ENCODE assay signal across 9 mouse cellular contexts in genomic region chr7:80680218-80680847, GRCm38 (mm10). TPM values are rescaled to one million over a fixed set of nuclear protein-coding genes. Genes with fewer than 3 reads are reported as not detected.
DNase-seq lines count a peak whose midpoint lies in the region; ATAC-seq lines count a peak whose summit lies in the region.
"Had no signal": no experiment of that assay in that cellular context is flagged by ENCODE, and none has a peak within 500 bp of the region (broad histone marks: within the 10 kb centered on the region; RNA-seq: fewer than 3 reads in every experiment).

No protein-coding gene starts in this region.

- H3K9me3 ChIP-seq in forebrain, embryonic 11.5 days (ENCODE audit: control insufficient read depth, low read length), result no peaks in the 10 kb centered on the region
- no peaks in the 10 kb centered on the region for H3K9me3 ChIP-seq in forebrain, embryonic 12.5 days
- H3K9me3 ChIP-seq in embryonic facial prominence, embryonic 15.5 days (replicated peaks), result no peaks in the 10 kb centered on the region

- H3K27ac ChIP-seq in forebrain, embryonic 11.5 days (ENCODE audit: low read depth, low read length), result no peak overlapping the region
- H3K27ac ChIP-seq in forebrain, embryonic 12.5 days, result no peak overlapping the region
- H3K27ac ChIP-seq in embryonic facial prominence, embryonic 15.5 days (replicated peaks), result no peak overlapping the region

- peak; percentile 62 for DNase-seq in forebrain, embryonic 11.5 days (ENCODE audit: low spot score)
- DNase-seq in B cell, adult 2 months, result peak; percentile 29 to 33
- no peak for DNase-seq in layer of hippocampus, adult 18-20 months (ENCODE audit: low spot score in 2 of 2)
- DNase-seq in left cerebral cortex, postnatal 36 days (ENCODE audit: low spot score in 2 of 2), result no peak
- no peak for DNase-seq in lung, postnatal 10 days

- H3K4me3 ChIP-seq in forebrain, embryonic 11.5 days (ENCODE audit: low read depth, low read length), result no peak overlapping the region
- H3K4me3 ChIP-seq in forebrain, embryonic 12.5 days (replicated peaks), result no peak overlapping the region
- no peak overlapping the region for H3K4me3 ChIP-seq in embryonic facial prominence, embryonic 15.5 days (replicated peaks)
- H3K4me3 ChIP-seq: erythroblast, embryonic 14.5 days had no signal

- H3K27me3 ChIP-seq in forebrain, embryonic 11.5 days (ENCODE audit: control insufficient read depth, insufficient read depth, low read length), result no peaks in the 10 kb centered on the region
- H3K27me3 ChIP-seq in forebrain, embryonic 12.5 days, result no peaks in the 10 kb centered on the region
- H3K27me3 ChIP-seq in embryonic facial prominence, embryonic 15.5 days, result no peaks in the 10 kb centered on the region

- no peak overlapping the region for H3K9ac ChIP-seq in forebrain, embryonic 11.5 days (ENCODE audit: low read length)
- H3K9ac ChIP-seq in forebrain, embryonic 12.5 days, result no peak overlapping the region
- no peak overlapping the region for H3K9ac ChIP-seq in embryonic facial prominence, embryonic 15.5 days

- no peaks in the 10 kb centered on the region; the same call in 1 of the 2 replicates for H3K36me3 ChIP-seq in forebrain, embryonic 11.5 days (ENCODE audit: control insufficient read depth, insufficient read depth, low read length)
- H3K36me3 ChIP-seq in forebrain, embryonic 12.5 days (replicated peaks), result no peaks in the 10 kb centered on the region
- H3K36me3 ChIP-seq in embryonic facial prominence, embryonic 15.5 days, result peaks cover 6% of the 10 kb centered on the region; the same call in 1 of the 2 replicates

- no peaks in the 10 kb centered on the region; the same call in 1 of the 2 replicates for H3K4me1 ChIP-seq in forebrain, embryonic 11.5 days (replicated peaks; ENCODE audit: control insufficient read depth, insufficient read depth, low read length)
- peaks cover 13% of the 10 kb centered on the region for H3K4me1 ChIP-seq in forebrain, embryonic 12.5 days
- peaks cover 26% of the 10 kb centered on the region for H3K4me1 ChIP-seq in embryonic facial prominence, embryonic 15.5 days

- intact Hi-C loops in left cerebral cortex, postnatal 36 days (cut with DNase I), result no loop called here

- WGBS in forebrain, embryonic 11.5 days, result 29% methylated on average over 12 of the region's 12 CpGs
- WGBS in forebrain, embryonic 12.5 days, result 30% methylated on average over 12 of the region's 12 CpGs
- WGBS in embryonic facial prominence, embryonic 15.5 days, result 15% methylated on average over 12 of the region's 12 CpGs

- H3K4me2 ChIP-seq in forebrain, embryonic 11.5 days (ENCODE audit: low read depth, low read length, severe bottlenecking), result no peak overlapping the region
- H3K4me2 ChIP-seq in forebrain, embryonic 12.5 days, result no peak overlapping the region
- 0 out of 2 replicates have a peak overlapping the region, but pooled peaks have one; percentile 8 for H3K4me2 ChIP-seq in embryonic facial prominence, embryonic 15.5 days (replicated peaks)

- no peak for ATAC-seq in forebrain, embryonic 11.5 days (replicated peaks; ENCODE audit: low FRiP score)
- ATAC-seq in forebrain, embryonic 12.5 days (ENCODE audit: low FRiP score), result no peak
- no peak for ATAC-seq in embryonic facial prominence, embryonic 15.5 days (ENCODE audit: insufficient number of reproducible peaks, low FRiP score, low TSS enrichment, low read depth)
- ATAC-seq in megakaryocyte, adult 5-6 weeks (ENCODE audit: poor library complexity, severe bottlenecking), result peak; percentile 59

RNA-seq across cellular contexts. Expression of gene Crtc3, which starts 8.3 kb away (rescaled TPM):
- 11.9 and 15.5 TPM in 2 replicates for polyA plus RNA-seq in forebrain, embryonic 11.5 days (2014; fragmentation: Nextera tagmentation; extraction: Ambion mirVana)
- polyA plus RNA-seq in forebrain, embryonic 12.5 days (2016; fragmentation: Nextera tagmentation; extraction: Ambion mirVana), result 12.3 and 12.6 TPM in 2 replicates
- polyA plus RNA-seq in embryonic facial prominence, embryonic 15.5 days (2015; fragmentation: Nextera tagmentation; extraction: Ambion mirVana), result 30.2 and 33.5 TPM in 2 replicates
- 21.3 and 26.9 TPM in 2 replicates for total RNA-seq in megakaryocyte, adult 5-6 weeks (2015)
- 12.5 and 13.0 TPM in 2 replicates for total RNA-seq in megakaryocyte, adult 5-6 weeks (2017)
- 10 to 100 TPM; 20.2 to 20.8 TPM for total RNA-seq in layer of hippocampus, adult 18-20 months (2021)
- total RNA-seq in left cerebral cortex, postnatal 36 days (2021), result 10 to 100 TPM; 12.1 to 15.7 TPM

Comparison
In these comparisons a context has a peak if more than half of its experiments do, and no peak if none do; other contexts are left out.
1. DNase-seq: peak in forebrain, embryonic 11.5 days (single experiment) and B cell, adult 2 months (2 of 2); none in layer of hippocampus, adult 18-20 months (0 of 2), left cerebral cortex, postnatal 36 days (0 of 2) and lung, postnatal 10 days (single experiment).